Mouse (Mus musculus): ENCODE data around the gene Ttc8. TPM values are rescaled to one million over a fixed set of nuclear protein-coding genes. Genes with fewer than 3 reads are reported as not detected.

Gene Ttc8
- polyA plus RNA-seq, 2 experiments = 1.8 TPM

GRCm38 (mm10) chr12:98956951-98957350 is 36.6 kb downstream of the Ttc8 start:
- no peak overlapping the region for H3K4me3 ChIP-seq (ENCODE audit: insufficient read depth in 1 of 2, low read depth in 2 of 2, low read length in 2 of 2)
- H3K36me3 ChIP-seq (replicated peaks; ENCODE audit: control insufficient read depth, insufficient read depth, low read depth) = no peaks in the 10 kb centered on the region
- H3K27me3 ChIP-seq (ENCODE audit: control insufficient read depth, insufficient read depth, low read length) = no peaks in the 10 kb centered on the region
- H3K4me1 ChIP-seq (replicated peaks; ENCODE audit: control insufficient read depth in 2 of 2, insufficient read depth in 2 of 2, low read length in 1 of 2) = no peaks in the 10 kb centered on the region
- no peak overlapping the region for H3K4me2 ChIP-seq (ENCODE audit: low read depth)
- DNase-seq (ENCODE audit: low read depth in 3 of 3, low spot score in 3 of 3) (no peak), ATAC-seq (ENCODE audit: insufficient read depth) (no peak)
- TF ChIP-seq EP300 (IDR thresholded peaks at IDR 0.05; ENCODE audit: low read depth) = no peak
- no peak for TF ChIP-seq CTCF (IDR thresholded peaks at IDR 0.05; ENCODE audit: low read depth)
- no peak overlapping the region for H3K27ac ChIP-seq
- H3K9ac ChIP-seq (replicated peaks) = no peak overlapping the region
- H3K9me3 ChIP-seq (ENCODE audit: control insufficient read depth, low read length) = no peaks in the 10 kb centered on the region
- WGBS (ENCODE audit: insufficient replicate concordance) = 82% methylated on average over 2 of the region's 2 CpGs

- DNase-seq (ENCODE audit: low read depth in 3 of 3, low spot score in 3 of 3) (no peak), ATAC-seq (ENCODE audit: insufficient read depth) (no peak)
- no peaks in the 10 kb centered on the region for H3K36me3 ChIP-seq (replicated peaks; ENCODE audit: control insufficient read depth, insufficient read depth, low read depth)
- H3K9ac ChIP-seq (replicated peaks) = no peak overlapping the region
- no peaks in the 10 kb centered on the region for H3K27me3 ChIP-seq (ENCODE audit: control insufficient read depth, insufficient read depth, low read length)
- no peak overlapping the region for H3K27ac ChIP-seq
- no peak overlapping the region for H3K4me2 ChIP-seq (ENCODE audit: low read depth)
- no peaks in the 10 kb centered on the region for H3K9me3 ChIP-seq (ENCODE audit: control insufficient read depth, low read length)
- H3K4me3 ChIP-seq (ENCODE audit: insufficient read depth in 1 of 2, low read depth in 2 of 2, low read length in 2 of 2) = no peak overlapping the region
- 72% methylated on average over 11 of the region's 11 CpGs for WGBS (ENCODE audit: insufficient replicate concordance)
- no peak for TF ChIP-seq EP300 (IDR thresholded peaks at IDR 0.05; ENCODE audit: low read depth)
- no peak for TF ChIP-seq CTCF (IDR thresholded peaks at IDR 0.05; ENCODE audit: low read depth)
- H3K4me1 ChIP-seq (replicated peaks; ENCODE audit: control insufficient read depth in 2 of 2, insufficient read depth in 2 of 2, low read length in 1 of 2) = no peaks in the 10 kb centered on the region
Observed at GRCm38 (mm10) chr12:98957455-98957854, 37.1 kb downstream of the Ttc8 start.

GRCm38 (mm10) chr12:98961008-98961407 is 40.6 kb downstream of the Ttc8 start:
- Histone ChIP-seq H3K27me3 (ENCODE audit: control insufficient read depth, insufficient read depth, low read length) (no peaks in the 10 kb centered on the region), H3K9ac (replicated peaks) (no peak overlapping the region), H3K9me3 (ENCODE audit: control insufficient read depth, low read length) (no peaks in the 10 kb centered on the region), H3K4me3 (ENCODE audit: insufficient read depth in 1 of 2, low read depth in 2 of 2, low read length in 2 of 2) (no peak overlapping the region), H3K4me2 (ENCODE audit: low read depth) (no peak overlapping the region), H3K27ac (no peak overlapping the region), H3K4me1 (replicated peaks; ENCODE audit: control insufficient read depth in 2 of 2, insufficient read depth in 2 of 2, low read length in 1 of 2) (no peaks in the 10 kb centered on the region), H3K36me3 (replicated peaks; ENCODE audit: control insufficient read depth, insufficient read depth, low read depth) (no peaks in the 10 kb centered on the region)
- TF ChIP-seq CTCF (IDR thresholded peaks at IDR 0.05; ENCODE audit: low read depth) = no peak
- no peak for TF ChIP-seq EP300 (IDR thresholded peaks at IDR 0.05; ENCODE audit: low read depth)
- 72% methylated on average over 7 of the region's 7 CpGs for WGBS (ENCODE audit: insufficient replicate concordance)
- no peak for ATAC-seq (ENCODE audit: insufficient read depth)
- DNase-seq (ENCODE audit: low read depth in 3 of 3, low spot score in 3 of 3) = no peak

GRCm38 (mm10) chr12:98961415-98961814 is 41.0 kb downstream of the Ttc8 start:
- no peak overlapping the region for H3K4me2 ChIP-seq (ENCODE audit: low read depth)
- no peaks in the 10 kb centered on the region for H3K9me3 ChIP-seq (ENCODE audit: control insufficient read depth, low read length)
- ATAC-seq (ENCODE audit: insufficient read depth) = no peak
- no peaks in the 10 kb centered on the region for H3K4me1 ChIP-seq (replicated peaks; ENCODE audit: control insufficient read depth in 2 of 2, insufficient read depth in 2 of 2, low read length in 1 of 2)
- no peaks in the 10 kb centered on the region for H3K36me3 ChIP-seq (replicated peaks; ENCODE audit: control insufficient read depth, insufficient read depth, low read depth)
- no peaks in the 10 kb centered on the region for H3K27me3 ChIP-seq (ENCODE audit: control insufficient read depth, insufficient read depth, low read length)
- no peak for TF ChIP-seq CTCF (IDR thresholded peaks at IDR 0.05; ENCODE audit: low read depth)
- TF ChIP-seq EP300 (IDR thresholded peaks at IDR 0.05; ENCODE audit: low read depth) = no peak
- no peak overlapping the region for H3K27ac ChIP-seq
- no peak for DNase-seq (ENCODE audit: low read depth in 3 of 3, low spot score in 3 of 3)
- H3K4me3 ChIP-seq (ENCODE audit: insufficient read depth in 1 of 2, low read depth in 2 of 2, low read length in 2 of 2) = no peak overlapping the region
- no peak overlapping the region for H3K9ac ChIP-seq (replicated peaks)
- 62% methylated on average over 4 of the region's 4 CpGs for WGBS (ENCODE audit: insufficient replicate concordance)

- 63% methylated on average over 4 of the region's 4 CpGs for WGBS (ENCODE audit: insufficient replicate concordance)
- no peaks in the 10 kb centered on the region for H3K9me3 ChIP-seq (ENCODE audit: control insufficient read depth, low read length)
- no peaks in the 10 kb centered on the region for H3K27me3 ChIP-seq (ENCODE audit: control insufficient read depth, insufficient read depth, low read length)
- H3K9ac ChIP-seq (replicated peaks) = no peak overlapping the region
- DNase-seq (ENCODE audit: low read depth in 3 of 3, low spot score in 3 of 3) (no peak), ATAC-seq (ENCODE audit: insufficient read depth) (no peak)
- no peaks in the 10 kb centered on the region for H3K4me1 ChIP-seq (replicated peaks; ENCODE audit: control insufficient read depth in 2 of 2, insufficient read depth in 2 of 2, low read length in 1 of 2)
- no peak overlapping the region for H3K27ac ChIP-seq
- no peak overlapping the region for H3K4me3 ChIP-seq (ENCODE audit: insufficient read depth in 1 of 2, low read depth in 2 of 2, low read length in 2 of 2)
- no peaks in the 10 kb centered on the region for H3K36me3 ChIP-seq (replicated peaks; ENCODE audit: control insufficient read depth, insufficient read depth, low read depth)
- TF ChIP-seq EP300 (IDR thresholded peaks at IDR 0.05; ENCODE audit: low read depth) = no peak
- TF ChIP-seq CTCF (IDR thresholded peaks at IDR 0.05; ENCODE audit: low read depth) = no peak
- no peak overlapping the region for H3K4me2 ChIP-seq (ENCODE audit: low read depth)
Observed at GRCm38 (mm10) chr12:98965441-98966135, 45.2 kb downstream of the Ttc8 start.
